Mouse (Mus musculus): ENCODE results near the gene Rnf212b. TPM values are rescaled to one million over a fixed set of nuclear protein-coding genes. Genes with fewer than 3 reads are reported as not detected.

The Rnf212b gene
- polyA plus RNA-seq, 1 experiment from 2014 or later = not detected

- no peak overlapping the region for H3K9ac ChIP-seq
- H3K4me2 ChIP-seq = no peak overlapping the region
- H3K4me1 ChIP-seq = peaks cover 13% of the 10 kb centered on the region
- H3K36me3 ChIP-seq (replicated peaks) = no peaks in the 10 kb centered on the region
- H3K27me3 ChIP-seq (replicated peaks) = no peaks in the 10 kb centered on the region
- WGBS = 90% methylated on average over 6 of the region's 6 CpGs
- no peak for ATAC-seq (replicated peaks)
- no peak overlapping the region for H3K4me3 ChIP-seq
- no peak overlapping the region for H3K27ac ChIP-seq
- no peaks in the 10 kb centered on the region for H3K9me3 ChIP-seq
Observed at GRCm38 (mm10) chr14:54782971-54783370, 31.0 kb upstream of the Rnf212b start.

- H3K27ac ChIP-seq = no peak overlapping the region
- H3K27me3 ChIP-seq (replicated peaks) = no peaks in the 10 kb centered on the region
- no peaks in the 10 kb centered on the region for H3K36me3 ChIP-seq (replicated peaks)
- H3K9me3 ChIP-seq = no peaks in the 10 kb centered on the region
- no peak for ATAC-seq (replicated peaks)
- H3K4me2 ChIP-seq = no peak overlapping the region
- peaks cover 4% of the 10 kb centered on the region; the same call in 1 of the 2 replicates for H3K4me1 ChIP-seq
- 44% methylated on average over 4 of the region's 4 CpGs for WGBS
- H3K4me3 ChIP-seq = no peak overlapping the region
- no peak overlapping the region for H3K9ac ChIP-seq
Observed at GRCm38 (mm10) chr14:54785898-54786297, 28.0 kb upstream of the Rnf212b start.

DNA sequence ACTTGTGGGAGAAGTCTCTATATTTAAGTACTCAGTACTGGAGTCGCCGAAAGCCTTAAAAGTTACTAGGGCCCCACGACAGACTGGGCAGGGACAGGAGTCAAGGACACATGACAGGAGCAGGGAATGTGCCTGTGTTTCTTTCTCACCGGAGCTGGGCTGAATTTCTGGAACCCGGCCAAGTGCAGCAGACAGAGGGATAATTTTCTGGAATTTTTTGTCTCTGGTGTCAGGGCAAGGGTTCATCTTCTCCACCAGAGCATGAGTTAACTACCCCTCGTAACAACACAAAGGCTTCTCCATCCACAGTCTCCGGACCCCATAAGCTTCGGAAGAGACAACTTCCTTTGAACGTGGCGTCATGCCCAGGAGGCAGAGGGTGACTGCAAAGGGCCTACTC is 27.5 kb upstream of the Rnf212b start:
- WGBS = 67% methylated on average over 10 of the region's 10 CpGs
- H3K4me3 ChIP-seq = no peak overlapping the region
- no peak overlapping the region for H3K4me2 ChIP-seq
- H3K9me3 ChIP-seq = no peaks in the 10 kb centered on the region
- no peak for ATAC-seq (replicated peaks)
- no peak overlapping the region for H3K27ac ChIP-seq
- no peaks in the 10 kb centered on the region for H3K36me3 ChIP-seq (replicated peaks)
- peaks cover 4% of the 10 kb centered on the region; the same call in 1 of the 2 replicates for H3K4me1 ChIP-seq
- H3K9ac ChIP-seq = no peak overlapping the region
- H3K27me3 ChIP-seq (replicated peaks) = no peaks in the 10 kb centered on the region

DNA sequence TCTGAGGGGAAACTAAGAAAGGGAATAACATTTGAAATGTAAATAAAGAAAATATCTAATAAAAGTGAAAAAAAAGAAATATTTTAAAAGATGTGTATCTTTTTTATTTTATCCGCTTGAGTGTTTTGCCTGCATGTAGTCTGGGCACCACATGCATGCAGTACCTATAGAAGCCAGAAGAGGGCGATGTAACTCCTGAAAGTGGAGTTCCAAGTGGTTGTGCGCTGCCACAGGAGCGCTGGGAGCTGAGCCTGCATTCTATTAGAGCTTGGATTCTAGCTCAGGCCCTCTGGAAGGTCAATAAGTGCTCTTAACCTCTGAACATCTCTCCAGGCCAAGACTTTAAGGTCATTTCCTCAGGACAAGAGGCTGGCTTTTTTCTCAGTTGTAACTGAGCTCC is 26.7 kb upstream of the Rnf212b start:
- no peak overlapping the region for H3K4me2 ChIP-seq
- no peaks in the 10 kb centered on the region for H3K27me3 ChIP-seq (replicated peaks)
- no peak overlapping the region for H3K4me3 ChIP-seq
- peaks cover under 1% of the 10 kb centered on the region; the same call in 1 of the 2 replicates for H3K4me1 ChIP-seq
- H3K36me3 ChIP-seq (replicated peaks) = no peaks in the 10 kb centered on the region
- H3K27ac ChIP-seq = no peak overlapping the region
- no peaks in the 10 kb centered on the region for H3K9me3 ChIP-seq
- WGBS = 48% methylated on average over 4 of the region's 4 CpGs
- no peak overlapping the region for H3K9ac ChIP-seq
- no peak for ATAC-seq (replicated peaks)

DNA sequence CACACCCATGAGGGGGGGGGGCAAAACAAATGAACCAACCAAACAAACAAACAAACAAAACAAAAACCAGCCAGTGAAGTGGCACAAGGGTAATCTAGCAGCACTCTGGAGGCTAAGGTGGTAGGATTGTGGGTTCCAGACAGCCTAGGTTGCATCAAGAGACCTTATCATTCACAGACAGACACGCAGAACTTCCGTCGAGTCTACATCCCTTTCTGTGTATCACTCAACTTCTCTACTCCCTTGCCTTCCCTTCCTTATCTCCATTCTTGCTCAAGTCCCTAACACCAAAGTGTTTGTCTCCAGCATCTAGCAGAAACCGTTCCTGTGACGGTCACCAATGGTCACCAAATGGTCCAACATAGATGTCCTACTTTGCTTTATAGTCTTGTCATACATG is 25.7 kb upstream of the Rnf212b start:
- no peaks in the 10 kb centered on the region for H3K4me1 ChIP-seq
- H3K9ac ChIP-seq = no peak overlapping the region
- no peak overlapping the region for H3K4me2 ChIP-seq
- H3K4me3 ChIP-seq = no peak overlapping the region
- H3K27me3 ChIP-seq (replicated peaks) = no peaks in the 10 kb centered on the region
- ATAC-seq (replicated peaks) = no peak
- 94% methylated on average over 5 of the region's 5 CpGs for WGBS
- no peak overlapping the region for H3K27ac ChIP-seq
- H3K36me3 ChIP-seq (replicated peaks) = no peaks in the 10 kb centered on the region
- H3K9me3 ChIP-seq = no peaks in the 10 kb centered on the region

- Histone ChIP-seq H3K9me3 (no peaks in the 10 kb centered on the region), H3K36me3 (replicated peaks) (no peaks in the 10 kb centered on the region), H3K27ac (no peak overlapping the region), H3K4me2 (no peak overlapping the region), H3K9ac (no peak overlapping the region), H3K4me3 (no peak overlapping the region), H3K27me3 (replicated peaks) (no peaks in the 10 kb centered on the region), H3K4me1 (no peaks in the 10 kb centered on the region)
- WGBS = 77% methylated on average over 6 of the region's 6 CpGs
- no peak for ATAC-seq (replicated peaks)
Observed at GRCm38 (mm10) chr14:54792166-54792565, 21.8 kb upstream of the Rnf212b start.

GRCm38 (mm10) chr14:54793351-54793750 is 20.6 kb upstream of the Rnf212b start:
- H3K36me3 ChIP-seq (replicated peaks) = no peaks in the 10 kb centered on the region
- 69% methylated on average over 1 of the region's 1 CpGs for WGBS
- H3K9ac ChIP-seq = no peak overlapping the region
- no peak for ATAC-seq (replicated peaks)
- no peaks in the 10 kb centered on the region for H3K9me3 ChIP-seq
- no peak overlapping the region for H3K4me2 ChIP-seq
- H3K4me1 ChIP-seq = no peaks in the 10 kb centered on the region
- H3K27me3 ChIP-seq (replicated peaks) = no peaks in the 10 kb centered on the region
- H3K4me3 ChIP-seq = no peak overlapping the region
- H3K27ac ChIP-seq = no peak overlapping the region

DNA sequence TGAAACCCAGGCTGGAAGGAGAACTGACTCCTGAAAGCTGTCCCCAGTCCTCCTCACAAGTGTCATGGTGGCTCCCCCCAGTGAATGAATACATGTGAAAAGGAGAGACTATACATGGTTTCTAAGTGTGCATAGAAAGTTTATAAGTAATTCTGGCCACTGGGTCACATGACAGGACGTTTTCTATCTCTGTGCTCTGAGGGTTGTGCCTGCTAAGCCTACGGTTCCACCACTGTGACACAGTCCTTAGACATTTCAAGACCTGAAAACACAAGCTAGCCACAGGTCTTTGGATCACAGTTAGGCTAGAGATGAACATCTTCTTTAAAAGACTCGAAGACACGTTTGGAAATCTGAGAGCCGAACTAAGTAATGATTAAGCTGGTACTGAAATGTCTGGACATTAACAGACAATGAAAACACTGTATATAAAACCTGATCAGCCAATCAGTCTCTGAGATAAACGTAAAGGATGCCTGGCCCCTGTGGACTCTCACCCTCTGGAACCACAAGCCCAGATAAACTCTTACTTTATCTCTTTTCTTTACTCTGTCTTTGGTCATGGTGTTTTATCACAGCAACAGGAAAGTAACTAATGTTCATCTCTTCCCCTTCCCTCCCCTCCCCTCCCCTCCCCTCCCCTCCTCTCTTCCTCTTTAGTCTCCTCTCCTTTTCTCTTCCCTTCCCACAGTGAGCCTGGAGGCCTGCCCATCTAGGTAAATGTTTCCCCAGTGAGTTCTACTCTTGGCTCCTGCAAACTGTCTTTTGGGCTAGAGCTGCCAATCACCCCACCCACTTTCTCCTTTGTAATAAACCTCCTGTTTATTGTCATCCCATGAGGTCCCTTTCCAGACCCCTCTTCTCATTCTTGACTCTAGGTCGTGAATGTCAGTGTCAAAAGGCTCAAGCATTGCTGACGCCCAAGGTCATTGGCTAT is 19.8 kb upstream of the Rnf212b start:
- 84% methylated on average over 8 of the region's 8 CpGs for WGBS
- H3K4me3 ChIP-seq = no peak overlapping the region
- H3K9ac ChIP-seq = no peak overlapping the region

GRCm38 (mm10) chr14:54795901-54796300 is 18.0 kb upstream of the Rnf212b start:
- H3K4me3 ChIP-seq = no peak overlapping the region
- H3K27ac ChIP-seq = no peak overlapping the region
- H3K9me3 ChIP-seq = no peaks in the 10 kb centered on the region
- H3K4me1 ChIP-seq = no peaks in the 10 kb centered on the region
- no peak overlapping the region for H3K4me2 ChIP-seq
- 67% methylated on average over 1 of the region's 1 CpGs for WGBS
- ATAC-seq (replicated peaks) = no peak
- no peaks in the 10 kb centered on the region for H3K27me3 ChIP-seq (replicated peaks)
- H3K36me3 ChIP-seq (replicated peaks) = no peaks in the 10 kb centered on the region
- no peak overlapping the region for H3K9ac ChIP-seq

More for the DNA sequence above, 19.8 kb upstream of the Rnf212b start:
- no peak overlapping the region for H3K27ac ChIP-seq
- ATAC-seq (replicated peaks) = no peak
- no peaks in the 10 kb centered on the region for H3K27me3 ChIP-seq (replicated peaks)
- no peaks in the 10 kb centered on the region for H3K4me1 ChIP-seq
- H3K9me3 ChIP-seq = no peaks in the 10 kb centered on the region
- H3K36me3 ChIP-seq (replicated peaks) = no peaks in the 10 kb centered on the region
- no peak overlapping the region for H3K4me2 ChIP-seq

- 93% methylated on average over 15 of the region's 15 CpGs for WGBS
- no peak for ATAC-seq (replicated peaks)
Observed at GRCm38 (mm10) chr14:54796760-54797159, 17.2 kb upstream of the Rnf212b start.

GRCm38 (mm10) chr14:54799686-54800085 is 14.3 kb upstream of the Rnf212b start:
- Histone ChIP-seq H3K27ac (no peak overlapping the region), H3K4me3 (no peak overlapping the region), H3K9me3 (no peaks in the 10 kb centered on the region), H3K36me3 (replicated peaks) (no peaks in the 10 kb centered on the region), H3K4me2 (no peak overlapping the region), H3K4me1 (no peaks in the 10 kb centered on the region), H3K27me3 (replicated peaks) (no peaks in the 10 kb centered on the region), H3K9ac (no peak overlapping the region)
- no peak for ATAC-seq (replicated peaks)
- 56% methylated on average over 10 of the region's 10 CpGs for WGBS

More at GRCm38 (mm10) chr14:54796760-54797159, 17.2 kb upstream of the Rnf212b start:
- H3K4me1 ChIP-seq = no peaks in the 10 kb centered on the region
- H3K4me2 ChIP-seq = no peak overlapping the region
- H3K27ac ChIP-seq = no peak overlapping the region
- H3K9ac ChIP-seq = no peak overlapping the region
- H3K36me3 ChIP-seq (replicated peaks) = no peaks in the 10 kb centered on the region
- no peaks in the 10 kb centered on the region for H3K27me3 ChIP-seq (replicated peaks)
- no peaks in the 10 kb centered on the region for H3K9me3 ChIP-seq
- H3K4me3 ChIP-seq = no peak overlapping the region

- Histone ChIP-seq H3K9ac (no peak overlapping the region), H3K4me3 (no peak overlapping the region), H3K27ac (no peak overlapping the region), H3K36me3 (replicated peaks) (no peaks in the 10 kb centered on the region), H3K4me2 (no peak overlapping the region), H3K4me1 (no peaks in the 10 kb centered on the region), H3K27me3 (replicated peaks) (no peaks in the 10 kb centered on the region), H3K9me3 (no peaks in the 10 kb centered on the region)
- 85% methylated on average over 4 of the region's 4 CpGs for WGBS
- no peak for ATAC-seq (replicated peaks)
Observed at GRCm38 (mm10) chr14:54802428-54802827, 11.5 kb upstream of the Rnf212b start.

GRCm38 (mm10) chr14:54806124-54806523 is 7.8 kb upstream of the Rnf212b start:
- 90% methylated on average over 4 of the region's 4 CpGs for WGBS

More at GRCm38 (mm10) chr14:54806124-54806523, 7.8 kb upstream of the Rnf212b start:
- Histone ChIP-seq H3K4me3 (no peak overlapping the region), H3K27me3 (replicated peaks) (no peaks in the 10 kb centered on the region), H3K9ac (no peak overlapping the region), H3K4me2 (no peak overlapping the region), H3K36me3 (replicated peaks) (no peaks in the 10 kb centered on the region), H3K4me1 (no peaks in the 10 kb centered on the region), H3K27ac (no peak overlapping the region), H3K9me3 (no peaks in the 10 kb centered on the region)
- no peak for ATAC-seq (replicated peaks)

Measured in midbrain, embryonic 15.5 days (tissue).